Mouse (Mus musculus) lung, postnatal 14 days (tissue): ENCODE measurements around the gene Mgl2.
A peak's percentile ranks its signal among the peaks of the same experiment; 100 is the strongest.
"Not testable (repeated sequence)": the region's sequence is repeated elsewhere in the genome, so short reads cannot be mapped to it uniquely, and the experiment has no call there.

Experiments
- DNase-seq: peaks from one replicate; pipeline ENCODE4 v3.0.0; 2021

Gene Mgl2

GRCm38 (mm10) chr11:70129926-70130379, at the start of gene Mgl2:
TSS of gene Mgl2 (plus strand) at chr11:70130329.
- DNase-seq, result peak; percentile 56

- no peak for DNase-seq
Measured at GRCm38 (mm10) chr11:70080803-70081590, 49.1 kb upstream of the Mgl2 start.

GRCm38 (mm10) chr11:70084563-70084962, 45.6 kb upstream of the Mgl2 start:
- DNase-seq, result no peak

GRCm38 (mm10) chr11:70091986-70092783, 37.9 kb upstream of the Mgl2 start, which contains the start of gene Asgr2:
TSS of gene Asgr2 (plus strand) at chr11:70092644.
- peak; percentile 39 for DNase-seq

GRCm38 (mm10) chr11:70097396-70097795, 32.7 kb upstream of the Mgl2 start:
- no peak for DNase-seq

- no peak for DNase-seq
Measured at GRCm38 (mm10) chr11:70099102-70099501, 31.0 kb upstream of the Mgl2 start.

GRCm38 (mm10) chr11:70099809-70100208, 30.3 kb upstream of the Mgl2 start:
- DNase-seq, result no peak

- no peak for DNase-seq
Measured at GRCm38 (mm10) chr11:70103701-70104315, 26.3 kb upstream of the Mgl2 start.

GRCm38 (mm10) chr11:70107085-70107484, 23.0 kb upstream of the Mgl2 start:
- DNase-seq, result no peak

GRCm38 (mm10) chr11:70110146-70110545, 20.0 kb upstream of the Mgl2 start:
- DNase-seq, result peak; percentile 46

GRCm38 (mm10) chr11:70114562-70114961, 15.6 kb upstream of the Mgl2 start:
- DNase-seq, result no peak

- DNase-seq, result no peak
Measured at GRCm38 (mm10) chr11:70115901-70116300, 14.2 kb upstream of the Mgl2 start.

- DNase-seq, result not testable (repeated sequence)
Measured at GRCm38 (mm10) chr11:70135001-70135400, 4.9 kb downstream of the Mgl2 start.

GRCm38 (mm10) chr11:70135925-70136324, 5.8 kb downstream of the Mgl2 start:
- not testable (repeated sequence) for DNase-seq

GRCm38 (mm10) chr11:70139171-70139570, 9.0 kb downstream of the Mgl2 start:
- DNase-seq, result no peak

GRCm38 (mm10) chr11:70151072-70151471, 20.9 kb downstream of the Mgl2 start:
- no peak for DNase-seq

GRCm38 (mm10) chr11:70155897-70156296, 25.8 kb downstream of the Mgl2 start, which contains the start of gene Clec10a:
TSS of gene Clec10a (plus strand) at chr11:70156197.
- DNase-seq, result not testable (repeated sequence)

- DNase-seq, result no peak
Measured at GRCm38 (mm10) chr11:70162336-70162735, 32.2 kb downstream of the Mgl2 start.

GRCm38 (mm10) chr11:70165972-70166921, 36.1 kb downstream of the Mgl2 start:
- no peak for DNase-seq

- no peak for DNase-seq
Measured at GRCm38 (mm10) chr11:70168136-70168535, 38.0 kb downstream of the Mgl2 start.

- not testable (repeated sequence) for DNase-seq
Measured at GRCm38 (mm10) chr11:70169471-70169870, 39.3 kb downstream of the Mgl2 start.

- no peak for DNase-seq
Measured at GRCm38 (mm10) chr11:70170291-70170690, 40.2 kb downstream of the Mgl2 start.
